Mouse (Mus musculus) ES-Bruce4 (cell line): ENCODE results near the gene Exoc4. TPM values are rescaled to one million over a fixed set of nuclear protein-coding genes. Genes with fewer than 3 reads are reported as not detected.

Experiments used
- H3K27ac ChIP-seq: 2 replicates; pipeline ENCODE4 v1.5.1; 2012; ENCODE audit warnings: low read length, inconsistent platforms; ENCODE audit not compliant: insufficient read depth
- H3K27me3 ChIP-seq: 2 replicates; pipeline ENCODE4 v1.6.1; 2012; ENCODE audit warnings: mild to moderate bottlenecking, low read length, inconsistent platforms; ENCODE audit not compliant: control insufficient read depth, poor library complexity, insufficient read depth, severe bottlenecking
- H3K36me3 ChIP-seq: 2 replicates; pipeline ENCODE4 v1.6.1; 2012; ENCODE audit warnings: inconsistent platforms, mild to moderate bottlenecking, low read length, moderate library complexity; ENCODE audit not compliant: control insufficient read depth, poor library complexity, insufficient read depth, severe bottlenecking
- H3K4me1 ChIP-seq: one replicate; pipeline ENCODE4 v1.8.1; 2011; ENCODE audit warnings: low read length; ENCODE audit not compliant: control insufficient read depth, insufficient read depth
- H3K4me3 ChIP-seq: 2 replicates; pipeline ENCODE4 v1.5.1; 2011; ENCODE audit warnings: low read depth, mild to moderate bottlenecking, low read length
- H3K9ac ChIP-seq: 2 replicates; pipeline ENCODE4 v1.6.1; 2012; ENCODE audit warnings: low read depth, mild to moderate bottlenecking, inconsistent platforms; ENCODE audit not compliant: poor library complexity, severe bottlenecking
- H3K9me3 ChIP-seq: replicated peaks from 2 replicates; pipeline ENCODE4 v1.6.1; 2012; ENCODE audit warnings: mild to moderate bottlenecking, low read length, inconsistent platforms; ENCODE audit not compliant: control insufficient read depth, poor library complexity, insufficient read depth, severe bottlenecking
- CTCF ChIP-seq: IDR thresholded peaks from one replicate; pipeline ENCODE4 v1.8.1; 2011; ENCODE audit warnings: low read depth, low read length
- EP300 ChIP-seq: IDR thresholded peaks from 2 replicates; pipeline ENCODE4 v1.6.1; 2011; ENCODE audit warnings: low read depth, low read length; ENCODE audit not compliant: insufficient read depth
- POLR2A ChIP-seq: IDR thresholded peaks from one replicate; pipeline ENCODE4 v1.8.1; 2011; ENCODE audit warnings: low read length; ENCODE audit not compliant: insufficient read depth
- polyA plus RNA-seq: library from polyadenylated mRNA; stranded (reverse); fragments of >200 nt; gene quantifications from 2 replicates; pipeline ENCODE4 v1.2.4, GENCODE M21; 2011; ENCODE audit warnings: low read depth; ENCODE audit not compliant: missing spikeins, insufficient read depth, insufficient read length

The Exoc4 gene
- polyA plus RNA-seq, 1 experiment = 158 TPM

GRCm38 (mm10) chr6:33286376-33286775 is 37.5 kb downstream of the Exoc4 start:
- Histone ChIP-seq H3K27me3 (no peaks in the 10 kb centered on the region), H3K4me3 (no peak overlapping the region)
- no peak for TF ChIP-seq CTCF
- no peak for TF ChIP-seq EP300
- no peak for TF ChIP-seq POLR2A

GRCm38 (mm10) chr6:33294626-33295025 is 45.7 kb downstream of the Exoc4 start:
- no peaks in the 10 kb centered on the region for H3K9me3 ChIP-seq
- H3K27me3 ChIP-seq = no peaks in the 10 kb centered on the region
- H3K9ac ChIP-seq = no peak overlapping the region
- H3K27ac ChIP-seq = no peak overlapping the region
- H3K4me1 ChIP-seq = no peaks in the 10 kb centered on the region
- TF ChIP-seq CTCF (no peak), POLR2A (no peak), EP300 (no peak)
- H3K4me3 ChIP-seq = no peak overlapping the region
- H3K36me3 ChIP-seq = peaks cover 6% of the 10 kb centered on the region; the same call in 1 of the 2 replicates

More at GRCm38 (mm10) chr6:33286376-33286775, 37.5 kb downstream of the Exoc4 start:
- no peak overlapping the region for H3K9ac ChIP-seq
- H3K36me3 ChIP-seq = no peaks in the 10 kb centered on the region; the same call in 1 of the 2 replicates
- H3K4me1 ChIP-seq = no peaks in the 10 kb centered on the region
- no peaks in the 10 kb centered on the region for H3K9me3 ChIP-seq
- H3K27ac ChIP-seq = no peak overlapping the region

- Histone ChIP-seq H3K4me3 (no peak overlapping the region), H3K27me3 (no peaks in the 10 kb centered on the region), H3K4me1 (no peaks in the 10 kb centered on the region), H3K9me3 (no peaks in the 10 kb centered on the region), H3K27ac (no peak overlapping the region), H3K9ac (no peak overlapping the region), H3K36me3 (peaks cover 10% of the 10 kb centered on the region)
- TF ChIP-seq CTCF (no peak), EP300 (no peak), POLR2A (no peak)
These were observed 48.7 kb downstream of the Exoc4 start for GRCm38 (mm10) chr6:33297566-33297965.

GRCm38 (mm10) chr6:33298768-33299167 is 49.9 kb downstream of the Exoc4 start:
- Histone ChIP-seq H3K36me3 (peaks cover 17% of the 10 kb centered on the region), H3K4me1 (no peaks in the 10 kb centered on the region), H3K4me3 (no peak overlapping the region), H3K27ac (no peak overlapping the region), H3K9me3 (no peaks in the 10 kb centered on the region), H3K27me3 (no peaks in the 10 kb centered on the region), H3K9ac (no peak overlapping the region)
- TF ChIP-seq EP300 (no peak), POLR2A (no peak), CTCF (no peak)

GRCm38 (mm10) chr6:33305996-33306395 is 57.1 kb downstream of the Exoc4 start:
- TF ChIP-seq CTCF (no peak), POLR2A (no peak), EP300 (no peak)
- no peaks in the 10 kb centered on the region for H3K4me1 ChIP-seq

GRCm38 (mm10) chr6:33308646-33309045 is 59.8 kb downstream of the Exoc4 start:
- TF ChIP-seq EP300 = no peak
- TF ChIP-seq POLR2A = no peak
- no peak for TF ChIP-seq CTCF
- Histone ChIP-seq H3K4me3 (no peak overlapping the region), H3K9me3 (no peaks in the 10 kb centered on the region), H3K9ac (no peak overlapping the region), H3K36me3 (peaks cover 10% of the 10 kb centered on the region), H3K27me3 (no peaks in the 10 kb centered on the region), H3K4me1 (no peaks in the 10 kb centered on the region), H3K27ac (no peak overlapping the region)

More at GRCm38 (mm10) chr6:33305996-33306395, 57.1 kb downstream of the Exoc4 start:
- H3K4me3 ChIP-seq = no peak overlapping the region
- no peaks in the 10 kb centered on the region for H3K27me3 ChIP-seq
- H3K36me3 ChIP-seq = peaks cover 21% of the 10 kb centered on the region
- H3K9ac ChIP-seq = no peak overlapping the region
- H3K27ac ChIP-seq = no peak overlapping the region
- H3K9me3 ChIP-seq = no peaks in the 10 kb centered on the region
